Mouse (Mus musculus): ENCODE measurements around the gene Fam205a1. TPM values are rescaled to one million over a fixed set of nuclear protein-coding genes. Genes with fewer than 3 reads are reported as not detected.
"Not testable (repeated sequence)": the region's sequence is repeated elsewhere in the genome, so short reads cannot be mapped to it uniquely, and the experiment has no call there.

Fam205a1 gene
- polyA plus RNA-seq, 1 experiment from 2014 or later = not detected

DNA sequence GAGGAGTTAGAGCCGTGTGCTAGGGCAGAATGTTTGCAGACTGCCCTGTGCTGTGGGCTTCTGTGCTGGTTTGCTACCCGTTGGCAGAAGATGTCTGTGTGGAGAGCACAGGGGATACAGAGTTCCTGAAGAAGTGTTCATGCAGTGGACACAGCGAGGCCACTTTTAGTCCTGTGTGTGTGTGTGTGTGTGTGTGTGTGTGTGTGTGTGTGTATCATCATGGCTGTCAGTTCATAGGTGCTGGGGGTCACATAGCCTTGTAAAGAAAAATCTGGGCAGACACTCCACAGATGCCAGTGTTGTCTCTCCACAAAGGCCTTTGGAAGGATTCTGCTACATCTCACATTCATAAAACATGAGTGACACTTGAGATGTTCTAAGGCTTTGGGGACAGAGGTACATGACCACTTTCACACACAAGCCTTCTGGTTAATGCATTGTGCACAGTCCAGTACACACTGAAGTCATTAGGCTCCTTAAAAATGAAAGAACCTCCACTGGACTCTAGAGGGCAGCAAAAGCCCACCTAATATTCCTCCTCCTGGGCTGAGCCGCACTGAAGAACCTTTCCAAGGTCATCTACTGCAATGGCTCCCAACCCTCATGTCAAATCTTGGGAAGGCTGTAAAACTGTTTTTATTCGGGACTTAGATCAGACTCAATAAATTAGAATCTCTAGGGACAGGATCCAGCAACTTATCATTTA is 23.1 kb upstream of the Fam205a1 start:
- Histone ChIP-seq H3K4me1 (no peaks in the 10 kb centered on the region), H3K4me2 (no peak overlapping the region), H3K27ac (no peak overlapping the region), H3K4me3 (no peak overlapping the region), H3K9me3 (no peaks in the 10 kb centered on the region), H3K27me3 (no peaks in the 10 kb centered on the region), H3K36me3 (no peaks in the 10 kb centered on the region), H3K9ac (no peak overlapping the region)
- ATAC-seq (ENCODE audit: borderline replicate concordance, extremely low read depth, low FRiP score, low TSS enrichment) = no peak
- 25% methylated on average over 5 of the region's 5 CpGs for WGBS

DNA sequence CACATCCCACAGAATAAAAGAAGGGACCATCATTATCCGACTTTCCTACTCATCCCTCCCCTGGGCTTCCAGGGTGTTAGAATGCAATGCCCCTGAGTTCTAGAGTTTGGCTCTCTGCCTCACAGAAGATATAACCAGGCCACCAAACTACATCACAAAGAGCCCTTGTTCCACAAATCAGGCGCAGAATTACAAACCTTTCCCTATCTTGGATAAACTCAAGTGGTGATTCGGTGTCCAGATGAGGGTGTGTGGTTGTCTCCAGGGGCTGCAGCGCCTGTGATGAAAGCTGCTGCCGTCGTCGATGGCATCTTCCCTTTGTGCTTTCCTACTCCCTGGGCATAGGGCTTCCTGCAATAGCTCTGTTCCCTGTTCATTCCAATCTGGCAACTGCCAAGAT is 20.4 kb upstream of the Fam205a1 start, which contains the start of gene Fam205c:
TSS of gene Fam205c (minus strand) at position 101 of the 400 bp plus-strand sequence.
- WGBS = 82% methylated on average over 7 of the region's 7 CpGs
- ATAC-seq (ENCODE audit: borderline replicate concordance, extremely low read depth, low FRiP score, low TSS enrichment) = no peak
- H3K27me3 ChIP-seq = no peaks in the 10 kb centered on the region
- H3K9me3 ChIP-seq = no peaks in the 10 kb centered on the region
- H3K9ac ChIP-seq = no peak within 1 kb of the TSS
- no peak within 1 kb of the TSS for H3K4me2 ChIP-seq
- H3K27ac ChIP-seq = no peak within 1 kb of the TSS
- no peak within 1 kb of the TSS for H3K4me3 ChIP-seq
- H3K36me3 ChIP-seq = no peaks in the 10 kb centered on the region
- no peaks in the 10 kb centered on the region for H3K4me1 ChIP-seq

DNA sequence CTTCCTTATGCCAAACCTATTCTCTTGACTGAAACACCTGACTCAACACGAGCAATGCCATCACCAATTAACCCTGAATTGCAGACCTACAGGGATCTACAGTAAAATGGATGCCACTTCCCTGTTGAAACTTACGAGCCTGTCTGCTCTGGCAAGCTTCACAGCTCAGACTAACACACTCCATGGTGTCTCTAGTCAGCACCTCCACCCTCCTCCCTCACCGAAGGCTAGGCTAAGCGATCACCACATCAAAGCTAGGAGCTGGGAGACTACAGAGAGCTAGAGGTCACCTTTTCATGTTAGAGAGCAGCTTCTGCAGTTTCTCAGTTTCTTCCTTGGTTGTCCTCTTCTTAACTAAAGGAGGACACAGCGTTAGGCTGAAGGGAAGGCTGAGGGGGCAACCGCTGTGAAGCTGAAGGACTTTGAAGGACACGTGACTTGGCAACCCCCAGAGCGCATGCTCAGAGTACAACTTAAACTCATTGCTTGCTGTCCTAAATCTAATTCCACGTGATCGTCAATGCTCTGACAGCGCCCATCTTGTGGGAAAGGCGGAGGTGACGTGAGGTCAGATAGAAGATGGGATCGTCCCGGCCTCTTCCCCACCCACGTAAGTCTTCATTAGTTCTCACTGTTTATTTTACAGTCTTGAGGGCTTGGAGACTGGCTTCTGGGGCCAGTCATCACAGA is 19.2 kb upstream of the Fam205a1 start:
- H3K36me3 ChIP-seq = no peaks in the 10 kb centered on the region
- H3K9ac ChIP-seq = no peak overlapping the region
- WGBS = 67% methylated on average over 16 of the region's 16 CpGs
- H3K4me1 ChIP-seq = no peaks in the 10 kb centered on the region
- no peak for ATAC-seq (ENCODE audit: borderline replicate concordance, extremely low read depth, low FRiP score, low TSS enrichment)
- no peak overlapping the region for H3K4me2 ChIP-seq
- no peaks in the 10 kb centered on the region for H3K9me3 ChIP-seq
- no peak overlapping the region for H3K27ac ChIP-seq
- no peak overlapping the region for H3K4me3 ChIP-seq
- H3K27me3 ChIP-seq = no peaks in the 10 kb centered on the region

DNA sequence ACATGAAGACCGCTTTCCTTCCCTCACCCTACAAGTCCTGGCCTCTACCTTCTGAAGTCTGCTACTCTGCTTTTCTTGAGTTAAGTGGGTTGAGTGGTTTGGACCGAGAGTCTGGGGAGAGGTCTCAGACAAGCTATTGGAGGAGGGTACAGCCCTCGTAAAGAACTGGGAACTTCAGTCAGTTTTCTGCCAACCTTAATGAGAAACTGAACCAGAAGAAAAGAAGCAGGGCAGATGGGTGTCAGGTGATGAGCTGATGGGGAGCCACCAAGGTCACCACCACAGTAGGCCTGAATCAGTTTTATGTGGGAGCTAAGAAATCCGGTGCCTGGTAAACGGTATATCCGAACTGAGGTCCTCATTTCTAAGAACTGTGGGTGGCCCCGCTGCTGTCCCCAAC is 18.5 kb upstream of the Fam205a1 start:
- WGBS = 88% methylated on average over 7 of the region's 7 CpGs
- Histone ChIP-seq H3K9me3 (no peaks in the 10 kb centered on the region), H3K27me3 (no peaks in the 10 kb centered on the region), H3K4me2 (no peak overlapping the region), H3K4me3 (no peak overlapping the region), H3K9ac (no peak overlapping the region), H3K4me1 (no peaks in the 10 kb centered on the region), H3K27ac (no peak overlapping the region), H3K36me3 (no peaks in the 10 kb centered on the region)
- no peak for ATAC-seq (ENCODE audit: borderline replicate concordance, extremely low read depth, low FRiP score, low TSS enrichment)

DNA sequence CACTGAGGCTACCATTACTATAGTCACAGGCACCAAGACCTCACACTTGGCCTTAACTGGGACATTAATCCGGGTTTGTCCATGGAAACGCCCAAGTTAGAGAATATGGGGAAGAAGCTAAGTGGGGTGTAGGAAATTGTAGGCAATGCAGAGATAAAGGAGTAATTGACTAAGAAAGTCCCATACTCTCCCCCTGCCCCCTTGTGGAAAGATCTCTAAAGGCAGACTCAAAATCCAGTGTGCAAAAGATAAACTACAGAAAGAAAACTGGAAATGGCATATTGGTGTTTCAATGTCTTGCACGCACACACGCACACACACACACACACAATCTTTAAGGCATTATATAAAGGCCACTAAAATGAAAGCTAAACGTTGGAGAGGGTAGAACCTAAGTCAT is 17.1 kb upstream of the Fam205a1 start:
- no peak overlapping the region for H3K4me2 ChIP-seq
- no peak for ATAC-seq (ENCODE audit: borderline replicate concordance, extremely low read depth, low FRiP score, low TSS enrichment)
- no peaks in the 10 kb centered on the region for H3K4me1 ChIP-seq
- H3K9ac ChIP-seq = no peak overlapping the region
- no peak overlapping the region for H3K4me3 ChIP-seq
- H3K27me3 ChIP-seq = no peaks in the 10 kb centered on the region
- no peaks in the 10 kb centered on the region for H3K36me3 ChIP-seq
- 70% methylated on average over 5 of the region's 5 CpGs for WGBS
- H3K9me3 ChIP-seq = no peaks in the 10 kb centered on the region
- H3K27ac ChIP-seq = no peak overlapping the region

DNA sequence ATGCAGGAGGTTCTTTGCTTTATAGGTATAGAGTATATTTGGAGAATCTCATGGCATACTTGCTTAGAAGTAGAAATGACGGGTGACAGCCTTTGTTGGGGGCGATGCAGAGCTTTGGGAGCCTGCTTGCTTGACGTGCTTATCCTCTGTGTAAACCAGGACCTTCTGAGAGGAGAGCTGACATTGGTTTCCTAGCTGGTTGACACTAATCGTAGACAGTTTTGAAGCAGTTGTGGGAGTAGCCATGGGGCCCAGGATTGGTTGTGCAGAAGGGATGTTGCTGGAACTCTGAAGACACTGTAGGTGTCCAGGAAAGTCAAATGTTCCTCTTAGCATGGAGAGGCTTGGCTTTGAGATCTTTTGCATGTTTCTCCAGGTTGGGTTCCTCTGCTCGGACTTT is 14.5 kb upstream of the Fam205a1 start:
- Histone ChIP-seq H3K9ac (no peak overlapping the region), H3K4me1 (no peaks in the 10 kb centered on the region), H3K4me3 (no peak overlapping the region), H3K36me3 (no peaks in the 10 kb centered on the region), H3K27me3 (no peaks in the 10 kb centered on the region), H3K27ac (no peak overlapping the region), H3K9me3 (no peaks in the 10 kb centered on the region), H3K4me2 (no peak overlapping the region)
- WGBS = 74% methylated on average over 5 of the region's 5 CpGs
- ATAC-seq (ENCODE audit: borderline replicate concordance, extremely low read depth, low FRiP score, low TSS enrichment) = no peak

DNA sequence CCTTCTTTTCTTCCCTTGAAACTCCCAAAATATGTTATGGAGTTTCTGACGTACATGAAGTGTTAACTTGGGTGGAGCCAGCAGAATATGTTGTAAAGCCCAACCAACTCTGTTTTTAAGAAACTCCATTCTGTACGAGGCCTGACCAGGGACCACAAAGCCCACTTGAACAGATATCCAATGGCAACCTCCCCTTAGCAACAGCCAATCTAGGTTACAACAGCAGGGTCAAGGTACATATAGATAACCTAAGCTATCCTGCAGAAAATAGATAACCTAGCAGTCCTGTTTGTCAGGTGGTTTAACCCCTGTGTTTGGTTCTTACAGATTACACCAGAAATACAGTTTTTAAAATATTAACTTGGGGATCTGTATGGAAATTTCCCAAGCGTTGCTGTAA is 13.7 kb upstream of the Fam205a1 start:
- Histone ChIP-seq H3K27ac (no peak overlapping the region), H3K9ac (no peak overlapping the region), H3K27me3 (no peaks in the 10 kb centered on the region), H3K36me3 (no peaks in the 10 kb centered on the region), H3K4me3 (no peak overlapping the region), H3K4me2 (no peak overlapping the region), H3K9me3 (no peaks in the 10 kb centered on the region), H3K4me1 (no peaks in the 10 kb centered on the region)
- ATAC-seq (ENCODE audit: borderline replicate concordance, extremely low read depth, low FRiP score, low TSS enrichment) = no peak
- 37% methylated on average over 3 of the region's 3 CpGs for WGBS

DNA sequence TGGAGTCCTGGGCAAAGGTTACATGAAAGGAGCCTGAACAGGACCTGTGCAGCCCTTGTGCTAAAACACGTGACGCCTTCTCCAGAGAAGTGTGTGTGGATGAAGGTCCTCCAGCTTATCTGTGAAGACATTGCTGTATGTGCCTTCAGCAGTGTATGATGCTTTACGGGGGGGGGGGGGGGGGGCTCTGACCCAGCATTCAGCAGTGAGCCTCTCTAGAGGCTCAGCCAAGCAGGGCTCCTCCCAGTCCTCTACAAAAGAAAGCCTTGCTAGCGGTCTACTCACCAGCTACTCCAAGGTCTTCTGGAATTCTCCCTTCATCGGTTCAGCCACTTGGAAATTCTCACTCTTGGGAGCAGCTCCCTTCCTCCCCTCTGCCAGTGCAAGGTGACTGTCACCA is 9.8 kb upstream of the Fam205a1 start:
- H3K4me1 ChIP-seq; H3K36me3 ChIP-seq; H3K4me3 ChIP-seq; H3K27ac ChIP-seq; H3K9me3 ChIP-seq; H3K4me2 ChIP-seq; ATAC-seq (ENCODE audit: borderline replicate concordance, extremely low read depth, low FRiP score, low TSS enrichment); H3K9ac ChIP-seq; H3K27me3 ChIP-seq: not testable (repeated sequence)
- 64% methylated on average over 4 of the region's 5 CpGs for WGBS

DNA sequence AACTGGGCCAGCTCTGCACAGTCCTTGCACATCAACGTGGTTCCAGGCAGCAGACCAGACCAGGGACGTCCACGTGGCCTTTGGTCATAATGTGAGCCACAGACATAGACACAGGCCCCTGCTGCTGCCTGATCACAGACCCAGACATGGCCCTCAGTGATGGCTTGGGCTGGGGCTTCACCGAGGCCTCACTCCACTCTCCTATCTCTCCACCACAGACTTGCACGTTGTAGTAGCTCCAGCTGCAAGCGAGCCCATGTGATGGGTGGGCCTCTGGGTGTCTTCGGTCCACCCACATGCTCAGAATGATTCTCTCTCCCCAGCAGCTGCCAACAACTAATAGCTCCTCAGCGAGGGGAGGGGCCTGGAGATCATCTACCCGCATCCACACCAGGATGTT is 6.8 kb upstream of the Fam205a1 start:
- H3K4me2 ChIP-seq; H3K27ac ChIP-seq; H3K27me3 ChIP-seq; H3K36me3 ChIP-seq; ATAC-seq (ENCODE audit: borderline replicate concordance, extremely low read depth, low FRiP score, low TSS enrichment); H3K9me3 ChIP-seq; H3K9ac ChIP-seq; H3K4me3 ChIP-seq; H3K4me1 ChIP-seq: not testable (repeated sequence)
- WGBS = 66% methylated on average over 9 of the region's 9 CpGs

DNA sequence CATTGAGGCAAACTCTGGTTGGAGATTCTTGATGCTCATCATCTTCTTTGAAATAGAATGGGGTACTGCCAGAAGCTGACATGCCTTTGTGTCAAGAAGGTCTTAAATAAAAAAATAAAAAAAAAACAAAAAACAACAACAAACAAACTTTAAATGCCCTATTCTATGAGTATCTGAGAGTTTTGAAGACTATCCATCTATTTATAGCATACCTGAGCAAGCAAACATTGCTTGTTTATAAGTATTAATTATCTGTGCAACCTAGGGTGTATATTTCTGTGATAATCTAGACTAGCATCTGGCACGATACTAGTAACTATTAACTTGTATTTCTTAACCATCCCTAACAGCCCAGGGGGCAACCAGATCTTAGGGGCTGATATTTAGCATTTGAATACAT is 3.0 kb upstream of the Fam205a1 start, which contains the start of gene Gm12394:
TSS of gene Gm12394 (minus strand) at position 101 of the 400 bp plus-strand sequence.
- H3K4me3 ChIP-seq; H3K36me3 ChIP-seq; H3K9ac ChIP-seq; H3K27ac ChIP-seq; H3K4me1 ChIP-seq; H3K27me3 ChIP-seq; ATAC-seq (ENCODE audit: borderline replicate concordance, extremely low read depth, low FRiP score, low TSS enrichment); H3K9me3 ChIP-seq; H3K4me2 ChIP-seq: not testable (repeated sequence)
- 73% methylated on average over 1 of the region's 1 CpGs for WGBS
